Mouse (Mus musculus): ENCODE data around the gene Ubqln3.

Gene Ubqln3

DNA sequence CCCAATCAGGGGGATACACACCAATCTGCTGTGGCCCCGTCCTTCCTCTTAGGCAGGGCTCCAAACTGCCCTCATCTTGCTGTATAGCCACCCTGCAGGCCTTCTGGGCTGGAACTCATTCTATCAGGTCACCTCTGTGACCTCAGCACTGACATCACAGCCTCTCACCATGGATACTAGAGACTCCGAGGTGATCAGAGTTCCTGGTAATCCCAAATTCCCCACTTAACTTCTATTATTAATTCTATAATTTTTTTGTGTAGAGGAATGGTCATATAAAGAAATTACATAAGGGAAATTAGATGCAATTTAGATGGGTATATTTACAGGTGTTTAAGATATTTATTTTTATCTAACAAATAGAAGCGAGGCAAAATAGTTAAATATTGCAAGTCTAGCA is at the start of gene Ubqln3:
Gene Ubqln3, minus strand, starts transcription at position 101 of the 400 bp plus-strand sequence.
- DNase-seq (ENCODE audit: extremely low read depth, insufficient read length, low spot score): no peak

- no peak for DNase-seq (ENCODE audit: extremely low read depth, insufficient read length, low spot score)
Observed at GRCm38 (mm10) chr7:104191275-104191674, 48.2 kb upstream of the Ubqln3 start.

DNA sequence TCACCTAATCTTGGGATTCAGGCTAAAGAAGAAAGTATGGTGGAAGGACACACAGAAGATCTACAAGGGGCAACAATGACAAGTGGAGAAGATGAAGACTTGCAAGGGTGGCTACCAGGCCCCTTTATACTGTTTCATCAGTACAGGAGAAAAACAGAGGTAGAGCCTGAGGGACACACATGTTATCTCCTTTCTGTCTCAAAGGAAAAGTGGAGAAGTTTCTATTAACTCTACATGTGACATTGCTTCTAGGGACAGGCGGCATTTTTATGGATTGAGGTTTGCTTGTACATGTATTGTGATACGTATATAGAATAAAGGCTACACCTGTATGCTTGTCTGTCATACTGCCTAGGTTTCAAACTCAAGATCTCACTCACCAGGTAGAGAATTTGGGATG is 40.2 kb upstream of the Ubqln3 start, which contains the start of gene Olfr648:
Gene Olfr648, minus strand, starts transcription at position 101 of the 400 bp plus-strand sequence.
- no peak for DNase-seq (ENCODE audit: extremely low read depth, insufficient read length, low spot score)

DNA sequence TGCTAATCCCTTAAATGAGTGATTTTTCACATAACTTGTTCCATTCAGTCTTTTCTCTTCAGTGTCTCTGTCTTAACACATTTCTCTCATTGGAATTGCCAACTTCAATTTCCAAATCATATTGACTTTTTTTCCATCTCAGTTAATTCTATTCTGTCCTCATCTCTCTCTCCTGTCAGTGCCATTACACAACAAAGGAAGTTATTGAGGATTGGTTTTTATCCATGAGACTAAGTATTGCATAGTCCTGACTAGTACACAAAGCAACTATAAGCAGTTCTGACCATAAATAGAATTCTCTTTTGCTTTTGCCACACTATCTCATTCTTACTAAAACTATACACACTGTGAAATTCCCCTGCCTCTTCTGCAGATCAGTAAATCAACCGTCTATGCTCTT is 36.0 kb upstream of the Ubqln3 start:
- DNase-seq (ENCODE audit: extremely low read depth, insufficient read length, low spot score): no peak

DNA sequence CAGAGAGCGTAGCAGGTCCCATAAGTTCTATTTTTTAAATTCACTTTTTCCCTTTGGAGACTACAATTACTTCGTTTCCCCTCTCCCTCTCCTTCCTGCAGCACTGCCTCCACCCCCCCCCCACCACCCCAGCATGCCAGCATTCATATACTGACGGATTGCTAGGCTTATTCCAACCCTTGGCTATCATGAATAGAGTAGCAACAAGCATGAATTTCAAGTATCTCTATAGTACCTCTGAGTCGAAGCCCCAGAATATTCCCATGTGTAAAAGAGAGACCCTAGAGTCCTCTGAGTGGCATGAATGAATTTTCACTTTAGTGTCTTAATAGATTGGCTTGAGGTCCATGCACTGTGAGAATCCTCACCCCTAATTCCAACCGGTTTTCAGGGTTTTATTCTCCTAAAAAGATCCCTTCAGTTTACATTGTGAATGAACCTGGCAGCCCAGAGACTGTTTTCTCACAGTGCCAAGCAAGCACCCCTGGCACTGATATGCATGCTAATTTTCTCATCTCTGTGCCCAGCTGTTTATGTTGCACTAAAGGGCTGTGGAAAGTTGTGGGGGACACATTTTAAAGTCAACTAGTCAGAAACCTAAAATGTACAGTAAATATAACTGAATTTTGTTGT is 35.5 kb upstream of the Ubqln3 start:
- DNase-seq (ENCODE audit: extremely low read depth, insufficient read length, low spot score): no peak

- DNase-seq (ENCODE audit: extremely low read depth, insufficient read length, low spot score): no peak
Observed at GRCm38 (mm10) chr7:104175085-104175484, 32.0 kb upstream of the Ubqln3 start.

DNA sequence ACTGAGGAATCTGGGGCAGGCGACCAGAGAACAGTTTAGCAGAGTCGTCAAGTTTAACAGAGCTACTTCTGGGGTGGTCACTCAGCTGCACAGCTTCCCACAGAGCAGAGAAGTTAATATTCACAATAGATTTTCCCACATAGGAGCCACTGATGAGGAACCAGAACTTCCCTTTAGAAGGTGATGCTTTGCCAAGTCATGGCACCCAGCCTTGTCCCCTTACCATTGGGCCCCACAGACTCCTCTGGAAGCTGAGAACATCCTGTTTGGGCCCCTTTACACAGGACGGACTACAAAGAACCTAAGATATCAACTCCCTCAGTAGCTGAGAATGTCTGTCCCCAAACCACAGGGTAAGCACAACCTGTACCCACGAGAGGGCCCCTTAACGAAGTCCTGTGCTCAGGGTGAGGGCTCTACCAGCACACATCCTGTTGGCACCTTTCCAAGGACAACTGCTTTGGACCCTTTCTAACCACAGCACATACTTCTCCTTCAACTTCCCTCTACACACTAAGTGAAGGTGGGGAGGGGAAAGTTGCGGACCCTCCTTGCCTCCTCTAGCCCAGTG is 26.6 kb upstream of the Ubqln3 start:
- no peak for DNase-seq (ENCODE audit: extremely low read depth, insufficient read length, low spot score)

- DNase-seq (ENCODE audit: extremely low read depth, insufficient read length, low spot score): no peak
Observed at GRCm38 (mm10) chr7:104167105-104167504, 24.0 kb upstream of the Ubqln3 start.

GRCm38 (mm10) chr7:104150456-104150855 is 7.4 kb upstream of the Ubqln3 start, which contains the start of gene Ubqlnl:
TSS of gene Ubqlnl (minus strand) at chr7:104150556.
- DNase-seq (ENCODE audit: extremely low read depth, insufficient read length, low spot score): no peak

GRCm38 (mm10) chr7:104137305-104137704 is 5.8 kb downstream of the Ubqln3 start, which contains the start of gene Olfr643:
TSS of gene Olfr643 (minus strand) at chr7:104137405.
- no peak for DNase-seq (ENCODE audit: extremely low read depth, insufficient read length, low spot score)

DNA sequence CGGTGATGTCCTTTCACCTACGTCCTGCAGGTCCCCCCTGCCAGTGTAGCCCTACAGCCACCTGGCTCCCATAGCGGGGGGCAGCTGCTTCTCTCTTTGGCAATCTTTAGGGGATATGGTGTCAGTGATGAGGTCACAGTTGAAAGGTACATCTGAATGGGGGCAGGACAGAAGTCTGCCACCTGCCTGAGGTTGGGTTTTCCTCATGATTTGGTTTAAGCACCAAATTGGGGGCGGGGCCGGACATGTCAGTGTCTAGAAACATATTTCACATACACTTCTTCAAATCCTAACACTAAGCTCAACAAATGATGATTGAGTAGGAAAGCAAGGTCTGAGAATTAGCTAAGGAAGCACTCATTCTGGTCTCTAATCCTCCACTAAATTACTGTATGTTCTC is 13.4 kb downstream of the Ubqln3 start, which contains the start of gene Ubqln5:
Gene Ubqln5, minus strand, starts transcription at position 101 of the 400 bp plus-strand sequence.
- DNase-seq (ENCODE audit: extremely low read depth, insufficient read length, low spot score): no peak

DNA sequence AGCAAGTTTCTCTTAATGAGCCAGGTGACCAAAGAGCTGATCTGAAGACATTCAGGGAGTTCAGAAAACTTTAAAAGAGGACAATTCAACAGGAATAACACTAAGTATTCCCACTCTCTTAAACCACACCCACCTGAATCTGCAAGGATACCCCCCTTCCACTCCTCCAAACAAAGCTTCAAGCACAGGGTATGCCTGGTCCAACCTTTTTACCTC is 38.4 kb downstream of the Ubqln3 start, which contains the start of gene Olfr646:
Gene Olfr646, plus strand, starts transcription at position 117 of the 216 bp plus-strand sequence.
- DNase-seq (ENCODE audit: extremely low read depth, insufficient read length, low spot score): no peak

- no peak for DNase-seq (ENCODE audit: extremely low read depth, insufficient read length, low spot score)
Observed at GRCm38 (mm10) chr7:104103913-104104756, 38.9 kb downstream of the Ubqln3 start.
